Comparison of ENCODE assay signal across 29 mouse cellular contexts in genomic region chr9:78211521-78211920, GRCm38 (mm10). TPM values are rescaled to one million over a fixed set of nuclear protein-coding genes. Genes with fewer than 3 reads are reported as not detected.
"Had no signal": no experiment of that assay in that cellular context is flagged by ENCODE, and none has a peak within 500 bp of the region (broad histone marks: within the 10 kb centered on the region; RNA-seq: fewer than 3 reads in every experiment).

No protein-coding gene starts in this region.

- H3K4me1 ChIP-seq: limb, embryonic 13.5 days; liver, embryonic 15.5 days; midbrain, embryonic 10.5 days; midbrain, embryonic 13.5 days; neural tube, embryonic 13.5 days had no signal

- H3K4me3 ChIP-seq: layer of hippocampus, adult 2 months; limb, embryonic 10.5 days; limb, embryonic 13.5 days; liver, embryonic 12.5 days; liver, embryonic 15.5 days; lung, embryonic 15.5 days; megakaryocyte, embryonic 14.5 days; midbrain, embryonic 10.5 days; midbrain, embryonic 13.5 days; myocyte; neural tube, embryonic 13.5 days had no signal

- H3K9ac ChIP-seq: limb, embryonic 13.5 days; liver, embryonic 12.5 days; liver, embryonic 15.5 days; lung, embryonic 15.5 days; midbrain, embryonic 13.5 days; neural tube, embryonic 13.5 days had no signal

- H3K36me3 ChIP-seq: liver, embryonic 12.5 days; lung, embryonic 15.5 days; midbrain, embryonic 13.5 days; neural tube, embryonic 13.5 days had no signal

- H3K4me2 ChIP-seq: limb, embryonic 13.5 days; liver, embryonic 12.5 days; liver, embryonic 15.5 days; lung, embryonic 15.5 days; midbrain, embryonic 13.5 days; neural tube, embryonic 13.5 days had no signal

- H3K9me3 ChIP-seq: limb, embryonic 10.5 days; limb, embryonic 13.5 days; liver, embryonic 12.5 days; liver, embryonic 15.5 days; lung, embryonic 15.5 days; midbrain, embryonic 10.5 days; midbrain, embryonic 13.5 days; neural tube, embryonic 13.5 days had no signal

- H3K27ac ChIP-seq: layer of hippocampus, adult 2 months; limb, embryonic 10.5 days; limb, embryonic 13.5 days; liver, embryonic 12.5 days; liver, embryonic 15.5 days; midbrain, embryonic 10.5 days; midbrain, embryonic 13.5 days; neural tube, embryonic 13.5 days had no signal

- ATAC-seq: liver, embryonic 12.5 days; midbrain, embryonic 13.5 days; midbrain, embryonic 16.5 days had no signal

- H3K27me3 ChIP-seq: limb, embryonic 13.5 days; liver, embryonic 12.5 days; liver, embryonic 15.5 days; lung, embryonic 15.5 days; midbrain, embryonic 13.5 days; neural tube, embryonic 13.5 days had no signal

- DNase-seq: kidney, adult 9 months; kidney, postnatal 14 days; kidney, postnatal 4 days; layer of hippocampus, adult 9-11 months; liver; lung, postnatal 10 days; lung, postnatal 36 days; retina, postnatal 1 day; thymus, adult 2 months; thymus, postnatal 14 days; thymus, postnatal 4 days had no signal

RNA-seq across cellular contexts. Expression of gene Gsta1, which starts 18.9 kb away (rescaled TPM):
- total RNA-seq: layer of hippocampus, adult 2 months; layer of hippocampus, postnatal 25 days; left cerebral cortex, adult 18-20 months; left cerebral cortex, postnatal 25 days; monocyte, adult 5-6 weeks; neutrophil, adult 5-6 weeks had no signal
- polyA plus RNA-seq: limb, embryonic 10.5 days; limb, embryonic 13.5 days; liver, embryonic 12.5 days; liver, embryonic 15.5 days; midbrain, embryonic 10.5 days; midbrain, embryonic 13.5 days; midbrain, embryonic 16.5 days; neural tube, embryonic 13.5 days had no signal

RNA-seq across cellular contexts. Expression of gene Gsta4, which starts 28.9 kb away (rescaled TPM):
- total RNA-seq: monocyte, adult 5-6 weeks had no signal

RNA-seq across cellular contexts. Expression of gene Gm3776, which starts 45.4 kb away (rescaled TPM):
- total RNA-seq: layer of hippocampus, adult 2 months; layer of hippocampus, postnatal 25 days; left cerebral cortex, adult 18-20 months; left cerebral cortex, postnatal 25 days; monocyte, adult 5-6 weeks; neutrophil, adult 5-6 weeks had no signal
- polyA plus RNA-seq: limb, embryonic 10.5 days; limb, embryonic 13.5 days; liver, embryonic 12.5 days; lung, embryonic 15.5 days; midbrain, embryonic 10.5 days; midbrain, embryonic 13.5 days; midbrain, embryonic 16.5 days; neural tube, embryonic 13.5 days; spleen, adult 2 months had no signal
